Mouse (Mus musculus) liver, embryonic 14.5 days (tissue): ENCODE data around the gene Ccl20. TPM values are rescaled to one million over a fixed set of nuclear protein-coding genes. Genes with fewer than 3 reads are reported as not detected.

Source experiments
- ATAC-seq: fragments of 200-750 bp; cut with Nextera tagmentation; 2 replicates; pipeline ENCODE4 v1.8.0; 2017; ENCODE audit warnings: moderate number of reproducible peaks, mild to moderate bottlenecking, moderate library complexity; ENCODE audit not compliant: insufficient read depth
- DNase-seq, 3 experiments: peaks; one replicate each; pipeline ENCODE4 v3.0.0-alpha.2; 2012 to 2013; ENCODE audit warnings: low read depth in 3 of 3, low spot score in 3 of 3
- H3K27ac ChIP-seq: fragments of 300-500 bp; sonication (generic); 2 replicates; pipeline ENCODE4 v1.5.1; 2014; ENCODE audit warnings: moderate library complexity, mild to moderate bottlenecking, control low read depth, inconsistent platforms
- H3K27me3 ChIP-seq: fragments of 300-500 bp; sonication (generic); 2 replicates; pipeline ENCODE4 v1.6.1; 2014; ENCODE audit warnings: mild to moderate bottlenecking, low read length, moderate library complexity; ENCODE audit not compliant: control insufficient read depth, insufficient read depth
- H3K36me3 ChIP-seq: fragments of 300-500 bp; sonication (generic); replicated peaks from 2 replicates; pipeline ENCODE4 v1.6.1; 2014; ENCODE audit warnings: low read depth; ENCODE audit not compliant: control insufficient read depth, insufficient read depth
- H3K4me1 ChIP-seq, 2 experiments: fragments of 200-500 bp in 1 of 2; fragments of 300-500 bp in 1 of 2; sonication (generic) in 1 of 2; replicated peaks; 2 replicates each; pipeline ENCODE4 v1.6.1; 2012 to 2014; ENCODE audit warnings: antibody characterized with exemption in 1 of 2, inconsistent platforms in 1 of 2, low read length in 1 of 2; ENCODE audit not compliant: control insufficient read depth in 2 of 2, insufficient read depth in 2 of 2
- H3K4me2 ChIP-seq: fragments of 300-500 bp; sonication (generic); 2 replicates; pipeline ENCODE4 v1.6.1; 2014; ENCODE audit warnings: low read depth, mild to moderate bottlenecking, control low read depth, moderate library complexity
- H3K4me3 ChIP-seq, 2 experiments: fragments of 200-500 bp in 1 of 2; fragments of 300-500 bp in 1 of 2; sonication (generic) in 1 of 2; 2 replicates each; pipeline ENCODE4 v1.5.1; 2012 to 2014; ENCODE audit warnings: low read depth in 2 of 2, low read length in 2 of 2, mild to moderate bottlenecking in 2 of 2, control low read depth in 1 of 2, inconsistent platforms in 1 of 2, moderate library complexity in 1 of 2; ENCODE audit not compliant: insufficient read depth in 1 of 2
- H3K9ac ChIP-seq: fragments of 300-500 bp; sonication (generic); replicated peaks from 2 replicates; pipeline ENCODE4 v1.6.1; 2014; ENCODE audit warnings: mild to moderate bottlenecking, control low read depth, moderate library complexity
- H3K9me3 ChIP-seq: fragments of 300-500 bp; sonication (generic); 2 replicates; pipeline ENCODE4 v1.6.1; 2016; ENCODE audit warnings: low read length, mixed read lengths; ENCODE audit not compliant: control insufficient read depth
- CTCF ChIP-seq: IDR thresholded peaks from 2 replicates; pipeline ENCODE4 v1.5.1; 2016; ENCODE audit warnings: antibody characterized with exemption, low read depth, control low read depth
- EP300 ChIP-seq: IDR thresholded peaks from 2 replicates; pipeline ENCODE4 v1.6.1; 2016; ENCODE audit warnings: antibody characterized with exemption, low read depth
- WGBS: fragments of 180-500 bp; shearing (Covaris S2); extraction: QIAGEN DNeasy Blood & Tissue Kit; methylation state at CpG from one replicate; pipeline ENCODE4 v1.1.7; 2014; ENCODE audit not compliant: insufficient replicate concordance; 5-methylcytosine and 5-hydroxymethylcytosine counted together
- polyA plus RNA-seq, 2 experiments: library from polyadenylated mRNA; depleted of rRNA in 1 of 2; stranded (reverse) in 1 of 2; unstranded in 1 of 2; fragments of >200 nt; fragmentation: Nextera tagmentation in 1 of 2; extraction: Ambion mirVana in 1 of 2; gene quantifications; 2 replicates each; pipeline versions ENCODE4 v1.2.1 to v1.2.3; 2012 to 2014

The Ccl20 gene
- polyA plus RNA-seq, 2 experiments = 0.16 TPM; not detected in 1

GRCm38 (mm10) chr1:83101891-83102290, 14.7 kb upstream of the Ccl20 start:
- Histone ChIP-seq H3K4me3 (no peak overlapping the region), H3K27ac (no peak overlapping the region), H3K4me1 (no peaks in the 10 kb centered on the region), H3K36me3 (no peaks in the 10 kb centered on the region), H3K9me3 (no peaks in the 10 kb centered on the region), H3K27me3 (no peaks in the 10 kb centered on the region), H3K4me2 (no peak overlapping the region), H3K9ac (no peak overlapping the region)
- ATAC-seq = no peak
- TF ChIP-seq CTCF (no peak), EP300 (no peak)
- 52% methylated on average over 3 of the region's 3 CpGs for WGBS
- DNase-seq = no peak

- no peaks in the 10 kb centered on the region for H3K4me1 ChIP-seq
- no peak overlapping the region for H3K4me3 ChIP-seq
- H3K9me3 ChIP-seq = no peaks in the 10 kb centered on the region
- no peaks in the 10 kb centered on the region for H3K36me3 ChIP-seq
- TF ChIP-seq CTCF = no peak
- WGBS = 14% methylated on average over 1 of the region's 1 CpGs
- ATAC-seq (no peak), DNase-seq (no peak)
- no peaks in the 10 kb centered on the region for H3K27me3 ChIP-seq
- no peak overlapping the region for H3K27ac ChIP-seq
- H3K9ac ChIP-seq = no peak overlapping the region
- no peak overlapping the region for H3K4me2 ChIP-seq
These were observed 11.1 kb upstream of the Ccl20 start for GRCm38 (mm10) chr1:83105464-83105863.

GRCm38 (mm10) chr1:83107410-83107978, 9.1 kb upstream of the Ccl20 start:
- Histone ChIP-seq H3K27me3 (no peaks in the 10 kb centered on the region), H3K9me3 (no peaks in the 10 kb centered on the region), H3K4me2 (no peak overlapping the region), H3K36me3 (no peaks in the 10 kb centered on the region), H3K9ac (no peak overlapping the region), H3K4me1 (no peaks in the 10 kb centered on the region), H3K27ac (no peak overlapping the region), H3K4me3 (no peak overlapping the region)
- TF ChIP-seq CTCF (no peak), EP300 (no peak)
- ATAC-seq (no peak), DNase-seq (no peak)
- 45% methylated on average over 5 of the region's 5 CpGs for WGBS

GRCm38 (mm10) chr1:83110992-83111391, 5.6 kb upstream of the Ccl20 start:
- Histone ChIP-seq H3K4me3 (no peak overlapping the region), H3K9me3 (no peaks in the 10 kb centered on the region), H3K9ac (no peak overlapping the region), H3K4me1 (no peaks in the 10 kb centered on the region), H3K36me3 (no peaks in the 10 kb centered on the region), H3K4me2 (no peak overlapping the region), H3K27ac (no peak overlapping the region), H3K27me3 (no peaks in the 10 kb centered on the region)
- DNase-seq (no peak), ATAC-seq (no peak)
- TF ChIP-seq CTCF (no peak), EP300 (no peak)

- TF ChIP-seq CTCF = no peak
- TF ChIP-seq EP300 = no peak
- no peak for DNase-seq
- Histone ChIP-seq H3K36me3 (no peaks in the 10 kb centered on the region), H3K9me3 (no peaks in the 10 kb centered on the region), H3K4me1 (no peaks in the 10 kb centered on the region), H3K4me2 (no peak overlapping the region), H3K27ac (no peak overlapping the region), H3K9ac (no peak overlapping the region), H3K4me3 (no peak overlapping the region), H3K27me3 (no peaks in the 10 kb centered on the region)
- ATAC-seq = no peak
- 31% methylated on average over 5 of the region's 5 CpGs for WGBS
These were observed 4.8 kb upstream of the Ccl20 start for GRCm38 (mm10) chr1:83111726-83112125.

- H3K27ac ChIP-seq = no peak overlapping the region
- no peaks in the 10 kb centered on the region for H3K27me3 ChIP-seq
- H3K4me3 ChIP-seq = no peak overlapping the region
- no peaks in the 10 kb centered on the region for H3K9me3 ChIP-seq
- TF ChIP-seq CTCF = no peak
- no peak for TF ChIP-seq EP300
- WGBS = 74% methylated on average over 3 of the region's 3 CpGs
- no peak for DNase-seq
- no peak overlapping the region for H3K4me2 ChIP-seq
- no peaks in the 10 kb centered on the region for H3K4me1 ChIP-seq
- H3K36me3 ChIP-seq = no peaks in the 10 kb centered on the region
- no peak overlapping the region for H3K9ac ChIP-seq
- ATAC-seq = no peak
These were observed 651 bp downstream of the Ccl20 start for GRCm38 (mm10) chr1:83117217-83117616.
